Mouse (Mus musculus) hindbrain, postnatal 0 days (tissue): ENCODE results near the gene Rdh14. TPM values are rescaled to one million over a fixed set of nuclear protein-coding genes. Genes with fewer than 3 reads are reported as not detected.
A peak's percentile ranks its signal among the peaks of the same experiment; 100 is the strongest.

Source experiments
- ATAC-seq: fragments of 200-750 bp; cut with Nextera tagmentation; 2 replicates; pipeline ENCODE4 v1.8.0; 2017; ENCODE audit warnings: mild to moderate bottlenecking, moderate TSS enrichment, moderate library complexity
- DNase-seq: peaks from one replicate; pipeline ENCODE4 v3.0.0-alpha.2; 2015; ENCODE audit warnings: low spot score
- H3K27ac ChIP-seq: fragments of 300-500 bp; sonication (generic); 2 replicates; pipeline ENCODE4 v1.5.1; 2014; ENCODE audit warnings: mild to moderate bottlenecking
- H3K27me3 ChIP-seq: fragments of 300-500 bp; sonication (generic); 2 replicates; pipeline ENCODE4 v1.6.1; 2014; ENCODE audit warnings: low read length, mixed read lengths; ENCODE audit not compliant: insufficient read depth
- H3K36me3 ChIP-seq: fragments of 300-500 bp; sonication (generic); 2 replicates; pipeline ENCODE4 v1.6.1; 2014; ENCODE audit warnings: low read length, mixed read lengths; ENCODE audit not compliant: insufficient read depth
- H3K4me1 ChIP-seq: fragments of 300-500 bp; sonication (generic); 2 replicates; pipeline ENCODE4 v1.6.1; 2014; ENCODE audit warnings: antibody characterized with exemption, low read length, mixed read lengths; ENCODE audit not compliant: insufficient read depth
- H3K4me2 ChIP-seq: fragments of 300-500 bp; sonication (generic); 2 replicates; pipeline ENCODE4 v1.6.1; 2014; ENCODE audit warnings: low read depth, mild to moderate bottlenecking, low read length, moderate library complexity, mixed read lengths
- H3K4me3 ChIP-seq: fragments of 300-500 bp; sonication (generic); 2 replicates; pipeline ENCODE4 v1.5.1; 2014; ENCODE audit warnings: low read length
- H3K9ac ChIP-seq: fragments of 300-500 bp; sonication (generic); replicated peaks from 2 replicates; pipeline ENCODE4 v1.6.1; 2014; ENCODE audit warnings: mild to moderate bottlenecking, low read length, moderate library complexity, mixed read lengths
- H3K9me3 ChIP-seq: fragments of 300-500 bp; sonication (generic); 2 replicates; pipeline ENCODE4 v1.6.1; 2016; ENCODE audit warnings: low read length, mixed read lengths
- CTCF ChIP-seq: IDR thresholded peaks from 2 replicates; pipeline ENCODE4 v1.5.1; 2016; ENCODE audit warnings: antibody characterized with exemption, control low read depth, low read depth
- WGBS: fragments of 180-500 bp; shearing (Covaris S2); extraction: QIAGEN DNeasy Blood & Tissue Kit; methylation state at CpG from one replicate; pipeline ENCODE4 v1.1.7; 2014; 5-methylcytosine and 5-hydroxymethylcytosine counted together
- polyA plus RNA-seq: library from polyadenylated mRNA; unstranded; fragments of >200 nt; fragmentation: Nextera tagmentation; extraction: Ambion mirVana; gene quantifications from 2 replicates; pipeline ENCODE4 v1.2.1, GENCODE M21; 2015
- total RNA-seq: library from RNA; depleted of rRNA; stranded (reverse); fragments of >200 nt; gene quantifications from 2 replicates; pipeline ENCODE4 v1.2.3, GENCODE M21; 2014

Gene Rdh14
- total and polyA plus RNA-seq, 2 experiments from 2014 or later = 38.4 to 44.5 TPM

GRCm38 (mm10) chr12:10410511-10411179 is 20.1 kb downstream of the Rdh14 start:
- ATAC-seq (no peak), DNase-seq (no peak)
- no peaks in the 10 kb centered on the region for H3K9me3 ChIP-seq
- H3K4me1 ChIP-seq = no peaks in the 10 kb centered on the region
- H3K27ac ChIP-seq = no peak overlapping the region
- no peak for TF ChIP-seq CTCF
- H3K27me3 ChIP-seq = no peaks in the 10 kb centered on the region
- H3K4me3 ChIP-seq = no peak overlapping the region
- H3K4me2 ChIP-seq = no peak overlapping the region
- whole genome bisulfite sequencing = 89% methylated on average over 3 of the region's 3 CpGs
- H3K9ac ChIP-seq = no peak overlapping the region
- H3K36me3 ChIP-seq = no peaks in the 10 kb centered on the region

GRCm38 (mm10) chr12:10411453-10411852 is 20.9 kb downstream of the Rdh14 start:
- TF ChIP-seq CTCF = no peak
- Histone ChIP-seq H3K4me2 (no peak overlapping the region), H3K9ac (no peak overlapping the region), H3K4me1 (no peaks in the 10 kb centered on the region), H3K27ac (no peak overlapping the region), H3K4me3 (no peak overlapping the region), H3K9me3 (no peaks in the 10 kb centered on the region), H3K27me3 (no peaks in the 10 kb centered on the region), H3K36me3 (no peaks in the 10 kb centered on the region)
- ATAC-seq (no peak), DNase-seq (no peak)
- WGBS = 88% methylated on average over 1 of the region's 1 CpGs

- no peaks in the 10 kb centered on the region for H3K9me3 ChIP-seq
- H3K4me3 ChIP-seq = no peak overlapping the region
- H3K4me2 ChIP-seq = no peak overlapping the region
- no peak overlapping the region for H3K9ac ChIP-seq
- DNase-seq (no peak), ATAC-seq (no peak)
- no peaks in the 10 kb centered on the region for H3K27me3 ChIP-seq
- H3K36me3 ChIP-seq = no peaks in the 10 kb centered on the region
- no peak for TF ChIP-seq CTCF
- H3K4me1 ChIP-seq = no peaks in the 10 kb centered on the region
- no peak overlapping the region for H3K27ac ChIP-seq
- 89% methylated on average over 3 of the region's 3 CpGs for WGBS
These were observed 31.8 kb downstream of the Rdh14 start for GRCm38 (mm10) chr12:10422347-10422746.

- Histone ChIP-seq H3K4me3 (no peak overlapping the region), H3K27me3 (no peaks in the 10 kb centered on the region), H3K9me3 (no peaks in the 10 kb centered on the region), H3K36me3 (no peaks in the 10 kb centered on the region), H3K4me2 (no peak overlapping the region), H3K4me1 (no peaks in the 10 kb centered on the region), H3K27ac (no peak overlapping the region), H3K9ac (no peak overlapping the region)
- DNase-seq (no peak), ATAC-seq (no peak)
- 46% methylated on average over 9 of the region's 9 CpGs for WGBS
- no peak for TF ChIP-seq CTCF
These were observed 35.7 kb downstream of the Rdh14 start for GRCm38 (mm10) chr12:10425982-10426863.

- H3K4me1 ChIP-seq = no peaks in the 10 kb centered on the region
- DNase-seq = no peak
- whole genome bisulfite sequencing = 90% methylated on average over 1 of the region's 1 CpGs
- no peak overlapping the region for H3K27ac ChIP-seq
- no peak for ATAC-seq
- no peak overlapping the region for H3K9ac ChIP-seq
- no peak overlapping the region for H3K4me2 ChIP-seq
- H3K9me3 ChIP-seq = no peaks in the 10 kb centered on the region
- TF ChIP-seq CTCF = no peak
- no peaks in the 10 kb centered on the region for H3K27me3 ChIP-seq
- H3K4me3 ChIP-seq = no peak overlapping the region
- no peaks in the 10 kb centered on the region for H3K36me3 ChIP-seq
These were observed 40.4 kb downstream of the Rdh14 start for GRCm38 (mm10) chr12:10430999-10431398.

- Histone ChIP-seq H3K9me3 (no peaks in the 10 kb centered on the region), H3K36me3 (no peaks in the 10 kb centered on the region), H3K4me2 (no peak overlapping the region), H3K9ac (no peak overlapping the region), H3K27me3 (no peaks in the 10 kb centered on the region), H3K4me1 (0 out of 2 replicates have a peak, but pooled peaks cover 8% of the 10 kb centered on the region), H3K27ac (no peak overlapping the region), H3K4me3 (no peak overlapping the region)
- ATAC-seq = peak; percentile 78
- DNase-seq = peak; percentile 91
- TF ChIP-seq CTCF = peak; percentile 93
- WGBS = 32% methylated on average over 15 of the region's 15 CpGs
These were observed 47.8 kb downstream of the Rdh14 start for GRCm38 (mm10) chr12:10438054-10439001.
